Mouse (Mus musculus) macrophage (primary cell): ENCODE measurements around the gene Mta2. TPM values are rescaled to one million over a fixed set of nuclear protein-coding genes. Genes with fewer than 3 reads are reported as not detected.
"Not testable (repeated sequence)": the region's sequence is repeated elsewhere in the genome, so short reads cannot be mapped to it uniquely, and the experiment has no call there.

ENCODE experiments used
- H3K27ac ChIP-seq: fragments of 350-480 bp; formaldehyde crosslinking; 2 replicates; pipeline ENCODE4 v1.9.0; 2021
- H3K36me3 ChIP-seq: fragments of 350-480 bp; formaldehyde crosslinking; 2 replicates; pipeline ENCODE4 v1.9.0; 2021; ENCODE audit errors: inconsistent target
- H3K4me3 ChIP-seq: fragments of 350-480 bp; formaldehyde crosslinking; 2 replicates; pipeline ENCODE4 v1.9.0; 2021; ENCODE audit errors: inconsistent target
- H3K79me2 ChIP-seq: fragments of 350-480 bp; formaldehyde crosslinking; 2 replicates; pipeline ENCODE4 v1.9.0; 2021; ENCODE audit errors: inconsistent target
- WGBS: methylation state at CpG from one replicate; pipeline ENCODE4 v1.1.7; 2026; ENCODE audit warnings: inconsistent platforms; ENCODE audit not compliant: missing documents; 5-methylcytosine and 5-hydroxymethylcytosine counted together
- polyA plus RNA-seq: library from polyadenylated mRNA; stranded (reverse); fragments of 250-400 nt; gene quantifications from 3 replicates; pipeline ENCODE4 v1.2.4, GENCODE M21; 2018; ENCODE audit warnings: inconsistent platforms
- total RNA-seq, 78 experiments: library from RNA; depleted of rRNA; stranded (reverse); fragments of 250-400 nt; gene quantifications; 1 replicate in 9 of 78; 2 replicates in 24 of 78; 3 replicates in 43 of 78; 4 replicates in 2 of 78; pipeline ENCODE4 v1.2.4; 2018; ENCODE audit warnings: inconsistent platforms in 56 of 78

Gene Mta2
- total RNA-seq (2018; cell fraction: chromatin; rRNA removed) = 100 to 1,000 TPM in 24 of 26 experiments, 10 to 100 TPM in 2; 88.3 to 226 (median 144) TPM
- 10 to 100 TPM; 44.2 to 69.6 (median 59.4) TPM for total RNA-seq (2018; cell fraction: cytosol; rRNA removed)
- total RNA-seq (2018; cell fraction: nucleus; rRNA removed) = 100 to 1,000 TPM in 7 of 26 experiments, 10 to 100 TPM in 19; 59.1 to 117 (median 82.6) TPM
- 63.1 to 68.2 TPM (median 63.7 TPM) in 3 replicates for polyA plus RNA-seq

DNA sequence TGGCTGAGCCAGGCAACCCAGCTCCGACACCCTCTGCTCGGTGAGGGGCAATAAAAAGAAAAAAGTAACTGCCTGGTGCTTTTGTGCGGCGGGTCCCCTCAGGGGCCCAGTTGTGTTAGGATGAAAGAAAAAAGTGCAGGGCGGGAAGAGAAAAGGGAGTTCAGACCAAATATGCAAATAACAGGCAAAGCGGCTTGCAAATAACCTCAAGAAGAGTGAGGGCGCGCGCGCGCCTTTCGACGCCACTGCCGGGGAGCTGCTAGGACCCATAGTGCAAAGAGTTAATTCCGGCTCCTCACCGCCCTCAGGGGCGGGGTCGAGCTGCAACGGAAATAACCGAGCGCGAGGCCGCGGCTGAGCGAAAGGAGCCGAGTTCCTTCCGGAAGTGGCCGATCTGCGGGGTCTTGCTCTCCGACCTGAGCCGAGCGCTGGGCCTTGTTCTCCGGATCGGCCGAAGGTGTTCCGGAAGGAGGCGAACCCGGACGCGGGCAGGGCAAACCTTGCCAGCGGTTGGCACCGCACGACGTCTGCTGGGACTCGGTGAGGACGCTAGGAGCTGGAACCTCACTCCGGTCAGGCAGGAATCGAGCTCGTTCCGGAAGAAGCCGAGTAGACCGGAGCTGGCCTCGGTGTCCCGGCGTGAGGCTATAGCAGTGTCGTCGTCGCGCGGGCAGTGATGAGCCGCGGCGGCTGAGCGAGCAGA, at the start of gene Mta2:
Gene Mta2 (plus strand): TSS at position 361 of the 703 bp plus-strand sequence.
- Histone ChIP-seq H3K4me3 (peak within 1 kb of the TSS; percentile 62), H3K79me2 (peaks cover 46% of the 10 kb centered on the region), H3K27ac (peak within 1 kb of the TSS; percentile 57), H3K36me3 (peaks cover 24% of the 10 kb centered on the region; the same call in 1 of the 2 replicates)
- 3% methylated on average over 51 of the region's 64 CpGs for WGBS

DNA sequence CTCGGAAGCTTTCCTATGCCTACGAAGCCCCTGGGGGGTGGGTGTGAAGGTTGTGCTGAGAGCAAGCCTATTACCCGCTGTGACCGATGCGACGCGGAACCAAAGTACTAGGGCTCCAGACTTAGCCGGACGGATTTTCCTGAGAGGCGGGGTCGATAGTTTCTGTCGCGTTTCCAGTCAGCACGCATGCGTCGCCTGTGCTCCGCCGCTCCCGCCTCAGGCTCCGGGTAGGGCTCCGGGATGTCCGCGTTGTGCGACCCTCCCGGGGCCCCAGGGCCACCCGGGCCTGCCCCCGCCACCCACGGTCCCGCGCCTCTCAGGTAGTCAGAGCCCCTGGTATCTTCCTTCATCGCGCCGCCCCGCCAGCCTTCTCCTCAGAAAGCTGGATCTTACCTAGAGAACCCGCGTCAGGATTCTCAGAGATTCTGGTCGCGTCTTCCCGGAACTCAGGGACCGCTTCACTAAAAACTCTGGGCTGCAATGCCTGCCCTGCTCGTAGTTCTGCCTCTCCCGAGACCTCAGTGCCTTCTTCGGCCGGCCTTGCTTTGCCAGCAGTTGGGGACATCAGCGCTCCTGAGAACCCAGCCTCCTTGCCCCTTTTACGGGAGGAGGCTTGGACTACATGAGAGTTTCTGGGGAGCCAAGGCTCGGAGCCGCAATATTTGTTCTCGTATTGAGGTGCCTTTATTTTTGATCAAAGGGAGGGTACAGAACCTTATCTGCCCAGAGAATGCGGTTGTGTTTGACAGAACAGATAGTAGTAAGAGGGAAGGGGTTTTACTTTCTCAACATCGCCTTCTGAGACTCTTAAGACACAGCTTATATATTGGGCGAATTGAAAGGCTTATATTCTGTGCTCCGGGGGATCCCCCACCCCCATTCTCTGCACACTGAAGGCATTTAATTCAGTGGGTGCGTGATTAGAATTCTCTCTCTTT, 48.6 kb upstream of the Mta2 start, which contains the start of gene Ints5:
Gene Ints5 (plus strand): TSS at position 177 of the 938 bp plus-strand sequence.
- Histone ChIP-seq H3K27ac (peak within 1 kb of the TSS; percentile 55), H3K36me3 (peaks cover 9% of the 10 kb centered on the region), H3K4me3 (peak within 1 kb of the TSS; percentile 96), H3K79me2 (peaks cover 57% of the 10 kb centered on the region)
- WGBS = 1% methylated on average over 52 of the region's 54 CpGs

DNA sequence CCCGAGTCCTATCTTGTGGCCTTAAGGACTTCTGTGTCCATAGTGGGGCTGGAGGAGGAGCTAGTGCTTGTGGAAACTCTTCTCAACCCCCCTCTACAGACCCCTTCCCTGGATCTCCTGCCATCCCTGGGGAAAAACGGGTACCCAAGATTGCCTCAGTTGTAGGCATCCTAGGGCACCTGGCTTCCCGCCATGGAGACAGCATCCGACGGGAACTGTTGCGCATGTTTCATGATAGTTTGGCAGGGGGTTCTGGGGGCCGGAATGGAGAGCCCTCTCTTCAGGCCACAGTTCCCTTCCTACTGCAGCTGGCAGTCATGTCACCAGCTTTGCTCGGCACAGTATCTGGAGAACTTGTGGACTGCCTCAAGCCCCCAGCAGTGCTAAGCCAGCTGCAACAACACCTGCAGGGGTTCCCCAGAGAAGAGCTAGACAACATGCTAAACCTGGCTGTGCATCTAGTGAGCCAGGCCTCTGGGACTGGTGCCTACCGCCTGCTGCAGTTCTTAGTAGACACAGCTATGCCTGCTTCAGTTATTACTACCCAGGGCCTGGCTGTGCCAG, 46.2 kb upstream of the Mta2 start:
- H3K79me2 ChIP-seq = peaks cover 63% of the 10 kb centered on the region
- WGBS = 91% methylated on average over 9 of the region's 9 CpGs
- H3K4me3 ChIP-seq = no peak overlapping the region
- no peak overlapping the region for H3K27ac ChIP-seq
- H3K36me3 ChIP-seq = peaks cover 9% of the 10 kb centered on the region

DNA sequence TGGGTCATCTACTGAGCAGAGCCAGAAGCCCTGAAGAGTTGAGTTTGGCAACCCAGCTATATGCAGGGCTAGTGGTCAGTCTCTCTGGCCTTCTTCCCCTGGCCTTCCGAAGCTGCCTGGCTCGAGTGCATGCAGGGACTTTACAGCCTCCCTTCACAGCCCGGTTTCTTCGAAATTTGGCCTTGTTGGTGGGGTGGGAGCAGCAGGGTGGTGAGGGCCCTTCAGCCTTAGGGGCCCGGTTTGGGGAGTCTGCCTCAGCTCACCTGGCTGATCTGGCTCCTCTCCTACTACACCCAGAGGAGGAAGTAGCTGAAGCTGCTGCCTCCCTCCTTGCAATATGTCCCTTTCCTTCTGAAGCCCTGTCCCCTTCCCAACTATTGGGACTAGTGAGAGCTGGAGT, 45.4 kb upstream of the Mta2 start:
- H3K4me3 ChIP-seq, H3K27ac ChIP-seq, H3K36me3 ChIP-seq: not testable (repeated sequence)
- peaks cover 69% of the 10 kb centered on the region for H3K79me2 ChIP-seq
- 88% methylated on average over 5 of the region's 5 CpGs for WGBS

DNA sequence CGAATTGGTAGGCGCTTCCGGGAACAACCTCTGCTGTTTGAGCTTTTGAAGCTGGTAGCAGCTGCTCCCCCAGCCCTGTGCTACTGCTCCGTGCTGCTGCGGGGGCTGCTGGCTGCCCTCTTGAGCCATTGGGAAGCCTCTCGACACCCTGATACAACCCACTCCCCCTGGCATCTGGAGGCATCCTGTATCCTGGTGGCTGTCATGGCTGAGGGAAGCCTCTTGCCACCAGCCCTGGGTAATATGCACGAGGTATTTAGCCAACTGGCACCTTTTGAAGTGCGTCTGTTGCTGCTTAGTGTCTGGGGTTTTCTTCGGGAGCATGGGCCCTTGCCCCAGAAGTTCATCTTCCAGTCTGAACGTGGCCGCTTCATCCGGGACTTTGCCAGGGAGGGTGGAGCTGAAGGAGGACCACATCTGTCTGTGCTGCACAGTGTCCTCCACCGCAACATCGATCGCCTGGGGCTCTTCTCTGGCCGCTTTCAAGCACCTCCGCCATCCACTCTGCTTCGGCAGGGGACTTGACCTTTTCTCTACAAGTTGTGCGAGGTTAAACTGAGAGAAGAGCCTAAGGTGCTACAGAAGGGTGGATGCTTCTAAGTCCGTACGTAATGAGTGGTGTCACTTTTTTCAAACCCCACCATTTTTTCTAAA, 44.3 kb upstream of the Mta2 start:
- 44% methylated on average over 20 of the region's 21 CpGs for WGBS
- Histone ChIP-seq H3K79me2 (peaks cover 80% of the 10 kb centered on the region), H3K36me3 (peaks cover 12% of the 10 kb centered on the region), H3K4me3 (peak overlapping the region; percentile 99; the same call in 1 of the 2 replicates), H3K27ac (peak overlapping the region; percentile 10; the same call in 1 of the 2 replicates)

DNA sequence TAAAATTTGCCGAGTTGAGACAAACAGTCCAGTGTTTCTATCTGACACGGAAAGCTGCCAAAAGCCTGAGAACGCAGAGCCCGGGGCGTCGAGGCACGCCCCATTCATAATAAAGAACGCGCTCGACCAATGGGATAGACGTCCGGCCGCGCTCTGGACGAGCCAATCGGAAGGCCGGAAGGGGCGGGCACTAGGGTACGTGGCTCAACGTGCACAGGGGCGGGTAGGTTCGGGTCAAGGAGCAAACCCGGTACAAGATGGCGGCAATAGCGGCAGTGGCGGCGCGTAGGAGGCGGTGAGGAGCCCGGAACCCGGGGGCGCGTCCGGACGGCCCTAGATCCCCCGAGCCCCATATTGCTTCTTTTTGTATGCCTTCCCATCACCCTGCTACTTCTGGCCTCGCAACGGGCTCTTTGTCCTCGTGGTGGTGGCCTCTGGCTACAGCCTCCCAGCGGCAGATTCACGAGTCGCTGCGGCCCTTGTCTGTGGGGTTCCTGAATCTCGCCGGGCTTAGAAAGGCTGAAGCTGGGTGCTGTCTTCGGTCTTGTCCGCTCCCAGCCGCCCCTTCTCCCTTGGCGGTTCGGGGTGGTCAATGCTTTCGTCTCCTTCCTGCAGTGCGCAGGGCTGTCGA, 43.7 kb upstream of the Mta2 start, which contains the start of gene Ganab:
Gene Ganab (plus strand): TSS at position 207 of the 631 bp plus-strand sequence.
- Histone ChIP-seq H3K36me3 (peaks cover 18% of the 10 kb centered on the region), H3K79me2 (peaks cover 81% of the 10 kb centered on the region), H3K4me3 (peak within 1 kb of the TSS; percentile 99), H3K27ac (peak within 1 kb of the TSS; percentile 71)
- WGBS = under 1% methylated on average over 53 of the region's 53 CpGs

DNA sequence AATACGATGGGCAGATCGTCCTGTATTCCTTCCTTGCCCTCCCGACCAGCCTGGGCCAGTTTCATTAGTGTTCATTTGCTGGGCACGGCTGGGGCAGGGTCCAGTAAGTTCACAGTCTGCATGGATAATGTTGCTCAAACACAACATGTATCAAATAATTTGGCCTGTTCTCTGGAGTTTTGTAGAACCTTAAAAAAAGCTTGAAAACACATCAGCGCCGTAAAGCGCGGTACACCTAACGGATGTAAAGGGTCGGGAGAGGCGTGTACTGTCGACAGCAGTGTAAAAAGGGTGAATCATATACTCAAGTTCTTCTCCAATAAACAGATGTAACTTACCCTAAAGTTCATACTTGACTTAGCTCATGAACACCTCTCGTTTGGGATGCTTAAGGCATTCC, 43.1 kb upstream of the Mta2 start:
- peak overlapping the region; percentile 71 for H3K27ac ChIP-seq
- peaks cover 24% of the 10 kb centered on the region for H3K36me3 ChIP-seq
- 5% methylated on average over 13 of the region's 13 CpGs for WGBS
- peak overlapping the region; percentile 99 for H3K4me3 ChIP-seq
- H3K79me2 ChIP-seq = peaks cover 75% of the 10 kb centered on the region

DNA sequence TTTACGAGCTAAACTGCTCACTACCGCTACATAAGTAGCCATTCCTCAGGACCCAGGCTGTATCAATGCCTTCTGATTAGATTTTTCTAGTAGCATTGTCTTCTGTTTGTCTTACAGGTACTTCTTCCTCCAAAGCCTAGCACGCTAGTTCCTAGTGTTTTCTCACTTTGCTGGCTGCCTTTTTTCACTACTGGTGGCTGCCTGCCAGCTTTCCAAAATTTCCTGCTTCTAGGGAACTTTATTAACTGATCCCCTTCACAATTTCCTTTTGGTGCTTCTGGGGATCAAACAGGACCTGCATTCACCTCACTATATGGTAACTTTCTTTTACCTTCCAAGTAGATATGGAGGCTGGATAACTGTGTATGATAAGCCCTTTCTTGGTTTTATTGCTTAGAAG, 42.6 kb upstream of the Mta2 start:
- Histone ChIP-seq H3K36me3 (peaks cover 27% of the 10 kb centered on the region), H3K27ac (no peak overlapping the region), H3K79me2 (peaks cover 70% of the 10 kb centered on the region), H3K4me3 (peak overlapping the region; percentile 99)
- WGBS = 63% methylated on average over 3 of the region's 3 CpGs

DNA sequence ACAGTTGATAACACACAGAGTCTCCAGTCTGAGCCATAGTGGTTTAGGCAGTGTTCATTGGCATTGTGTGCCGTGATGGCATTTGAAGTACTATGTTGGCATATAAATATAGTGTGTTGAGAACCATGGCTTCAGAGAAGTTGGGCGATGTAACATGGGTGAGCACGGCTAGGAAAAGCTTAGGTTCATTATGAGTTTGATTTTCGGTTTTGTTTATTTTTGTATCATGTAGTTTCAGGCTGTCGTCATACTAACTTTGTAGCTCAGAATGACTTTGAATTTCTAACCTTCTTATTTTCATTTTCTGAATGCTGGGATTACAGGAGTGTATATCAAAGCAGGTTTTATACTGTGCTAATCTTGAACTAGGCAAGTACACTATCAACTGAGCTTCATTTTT, 38.3 kb upstream of the Mta2 start:
- Histone ChIP-seq H3K27ac (no peak overlapping the region), H3K4me3 (no peak overlapping the region), H3K36me3 (peaks cover 57% of the 10 kb centered on the region), H3K79me2 (peaks cover 40% of the 10 kb centered on the region)
- 96% methylated on average over 5 of the region's 5 CpGs for WGBS

DNA sequence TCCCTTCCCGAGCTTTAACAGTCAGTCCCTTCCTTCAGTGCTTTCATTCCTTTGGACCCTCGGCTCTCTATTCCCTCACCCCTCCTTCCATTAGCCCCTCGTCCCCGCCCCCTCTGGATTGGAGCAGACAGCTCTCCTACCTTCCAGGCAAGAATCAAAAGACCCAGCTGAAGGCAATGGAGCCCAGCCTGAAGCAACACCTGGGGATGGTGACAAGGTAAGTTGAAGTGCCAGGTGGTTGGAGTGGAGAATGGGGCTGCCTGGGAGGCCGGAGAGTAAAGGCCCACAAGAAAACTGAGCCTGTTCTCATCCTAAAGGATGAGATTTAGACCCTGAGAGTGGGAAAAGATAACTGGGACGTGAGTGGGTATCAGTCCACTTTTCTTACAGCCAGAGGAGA, 33.1 kb upstream of the Mta2 start:
- peaks cover 90% of the 10 kb centered on the region for H3K36me3 ChIP-seq
- 99% methylated on average over 6 of the region's 6 CpGs for WGBS
- H3K79me2 ChIP-seq = no peaks in the 10 kb centered on the region
- no peak overlapping the region for H3K4me3 ChIP-seq
- no peak overlapping the region for H3K27ac ChIP-seq

DNA sequence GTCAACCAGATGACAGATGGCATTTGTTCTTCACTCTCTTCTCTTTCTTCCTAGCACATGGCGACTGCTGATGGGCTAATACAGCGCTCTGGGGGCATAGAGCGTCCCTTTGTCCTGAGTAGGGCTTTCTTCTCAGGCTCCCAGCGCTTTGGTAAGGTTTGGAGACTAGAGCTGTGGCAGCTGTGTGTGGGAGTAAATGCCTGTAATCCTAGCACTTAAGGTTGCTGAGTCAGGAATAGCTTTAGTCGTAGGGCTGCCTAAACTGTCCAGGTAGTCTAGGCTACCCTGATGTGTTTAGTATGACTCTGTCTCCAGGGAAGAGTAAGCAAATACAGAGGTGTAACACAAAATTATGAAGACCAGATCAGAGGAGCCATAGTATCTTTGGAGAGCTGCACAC, 29.9 kb upstream of the Mta2 start:
- H3K36me3 ChIP-seq = peaks cover 90% of the 10 kb centered on the region

DNA sequence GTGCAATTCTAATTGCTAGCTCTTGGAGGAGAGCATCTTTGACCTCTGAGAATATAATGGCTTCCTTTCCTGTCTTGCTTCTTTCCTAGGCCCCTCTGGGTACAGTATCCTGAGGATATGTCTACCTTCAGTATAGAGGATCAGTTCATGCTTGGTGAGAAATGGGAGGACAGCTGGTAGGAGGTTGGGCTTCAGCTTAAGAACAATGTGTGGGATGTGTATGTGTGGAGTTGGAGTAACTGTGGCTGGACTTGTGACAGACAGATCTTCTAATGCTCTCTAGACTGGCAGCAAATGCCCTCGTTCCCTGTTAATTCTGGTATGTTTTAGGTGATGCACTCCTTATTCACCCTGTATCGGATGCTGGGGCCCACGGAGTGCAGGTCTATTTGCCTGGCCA, 27.5 kb upstream of the Mta2 start:
- WGBS = 89% methylated on average over 3 of the region's 3 CpGs
- no peak overlapping the region for H3K4me3 ChIP-seq
- peaks cover 66% of the 10 kb centered on the region for H3K36me3 ChIP-seq
- no peaks in the 10 kb centered on the region for H3K79me2 ChIP-seq
- H3K27ac ChIP-seq = no peak overlapping the region

More for the DNA sequence above, 29.9 kb upstream of the Mta2 start:
- Histone ChIP-seq H3K4me3 (no peak overlapping the region), H3K79me2 (no peaks in the 10 kb centered on the region), H3K27ac (no peak overlapping the region)
- WGBS = 94% methylated on average over 5 of the region's 5 CpGs

DNA sequence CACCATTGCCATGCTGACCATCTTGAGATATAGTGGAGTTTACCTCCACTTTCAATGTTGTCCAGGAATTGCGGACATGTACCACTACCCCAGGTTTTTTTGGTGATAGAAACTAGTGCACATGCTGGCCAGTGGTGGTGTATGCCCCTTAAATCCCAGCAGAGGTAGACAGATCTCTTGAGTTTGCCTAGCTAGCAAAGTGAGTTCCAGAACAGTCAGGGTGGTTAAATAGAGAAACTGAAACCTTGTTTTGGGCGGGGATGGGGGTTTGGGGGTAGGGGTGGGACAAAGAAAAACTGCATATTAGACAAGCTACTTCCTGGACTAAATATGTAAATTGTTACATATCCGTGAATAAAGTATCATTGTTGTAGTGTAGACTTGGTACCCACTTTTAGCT, 22.7 kb upstream of the Mta2 start:
- Histone ChIP-seq H3K36me3 (peaks cover 25% of the 10 kb centered on the region), H3K27ac (no peak overlapping the region), H3K4me3 (no peak overlapping the region), H3K79me2 (peaks cover 34% of the 10 kb centered on the region)
- WGBS = 75% methylated on average over 2 of the region's 3 CpGs
